7 mouse cellular contexts compared by ENCODE assay signal in genomic region chr3:30014962-30015660, GRCm38 (mm10).
DNase-seq lines count a peak whose midpoint lies in the region.

No protein-coding gene starts in this region.

- H3K4me3 ChIP-seq in midbrain, embryonic 10.5 days, result no peak overlapping the region

- intact Hi-C loops in left cerebral cortex, postnatal 10 days (cut with DNase I), result loop anchor here (10.0 kb wide), 2 partner anchors 200 to 500 kb away; no protein-coding TSS in a partner anchor

- no peak overlapping the region for H3K27ac ChIP-seq in midbrain, embryonic 10.5 days (replicated peaks)

- H3K9me3 ChIP-seq in midbrain, embryonic 10.5 days (replicated peaks), result no peaks in the 10 kb centered on the region

- DNase-seq in adrenal gland, adult 2 months, result peak; percentile 71
- peak; percentile 64 to 78 for DNase-seq in cerebellum, postnatal 25 days
- peak; percentile 26 to 55 for DNase-seq in gastrocnemius, adult 8-10 months (ENCODE audit: low spot score in 2 of 2)
- peak; percentile 0 for DNase-seq in induced T-regulatory cell, adult 2 months (ENCODE audit: low read depth)
- DNase-seq in left cerebral cortex, postnatal 10 days (ENCODE audit: extremely low spot score in 1 of 2, low spot score in 2 of 2), result peak; percentile 35 to 66
- peak; percentile 70 for DNase-seq in midbrain, embryonic 10.5 days (ENCODE audit: low spot score)
- DNase-seq in telencephalon, adult 2 months (ENCODE audit: low read depth, low spot score), result peak; percentile 11

- H3K4me1 ChIP-seq in midbrain, embryonic 10.5 days, result peaks cover 71% of the 10 kb centered on the region

- H3K36me3 ChIP-seq in midbrain, embryonic 10.5 days, result no peaks in the 10 kb centered on the region

- peaks cover 28% of the 10 kb centered on the region for H3K27me3 ChIP-seq in midbrain, embryonic 10.5 days (ENCODE audit: low read depth, poor library complexity, severe bottlenecking)

- 8% methylated on average over 10 of the region's 10 CpGs for WGBS in midbrain, embryonic 10.5 days

Comparison
In these comparisons a context has a peak if more than half of its experiments do, and no peak if none do; other contexts are left out.
1. DNase-seq: peak in every context shown above with its lines; median percentile 71 in adrenal gland, adult 2 months; 71 in cerebellum, postnatal 25 days; 70 in midbrain, embryonic 10.5 days; 50 in left cerebral cortex, postnatal 10 days; 40 in gastrocnemius, adult 8-10 months; 11 in telencephalon, adult 2 months; 0 in induced T-regulatory cell, adult 2 months.